8 mouse cellular contexts compared by ENCODE assay signal in genomic region chr1:195033941-195034340, GRCm38 (mm10). TPM values are rescaled to one million over a fixed set of nuclear protein-coding genes. Genes with fewer than 3 reads are reported as not detected.
DNase-seq lines count a peak whose midpoint lies in the region; ATAC-seq and TF ChIP-seq lines count a peak whose summit lies in the region.

No protein-coding gene starts in this region.

- DNase-seq in limb, embryonic 14.5 days (ENCODE audit: low spot score) = peak; percentile 14
- DNase-seq in limb, embryonic 10.5 days (ENCODE audit: low spot score) = no peak
- DNase-seq in adrenal gland, adult (ENCODE audit: inconsistent age in 2 of 2, low spot score in 1 of 2) = peak; percentile 88 to 95
- peak; percentile 68 to 72 for DNase-seq in frontal cortex, postnatal 36 days (ENCODE audit: low spot score in 2 of 2)
- peak; percentile 64 for DNase-seq in kidney, adult 9 months
- peak; percentile 48 for DNase-seq in mesoderm, embryonic 11.5 days (ENCODE audit: low read depth, low spot score)
- no peak for DNase-seq in testis, postnatal 14 days (ENCODE audit: low spot score)

- no peaks in the 10 kb centered on the region for H3K9me3 ChIP-seq in limb, embryonic 14.5 days (ENCODE audit: control insufficient read depth, low read length)
- H3K9me3 ChIP-seq in limb, embryonic 10.5 days (replicated peaks) = no peaks in the 10 kb centered on the region

- H3K4me2 ChIP-seq in limb, embryonic 14.5 days (replicated peaks; ENCODE audit: low read depth, low read length, severe bottlenecking) = no peak overlapping the region

- TF ChIP-seq POLR2A in limb, embryonic 14.5 days (IDR thresholded peaks at IDR 0.05; ENCODE audit: borderline replicate concordance, extremely low read depth, insufficient read depth, insufficient read length) = no peak

- ATAC-seq in limb, embryonic 14.5 days (ENCODE audit: low FRiP score, low read depth) = no peak
- ATAC-seq in erythroid progenitor cell, adult 5-6 weeks (replicated peaks; ENCODE audit: low FRiP score, poor library complexity, severe bottlenecking) = no peak

- no peak overlapping the region for H3K4me3 ChIP-seq in limb, embryonic 14.5 days (replicated peaks; ENCODE audit: low read length)
- no peak overlapping the region for H3K4me3 ChIP-seq in limb, embryonic 10.5 days

- H3K9ac ChIP-seq in limb, embryonic 14.5 days (ENCODE audit: low read depth, low read length, severe bottlenecking) = no peak overlapping the region

- H3K4me1 ChIP-seq in limb, embryonic 14.5 days (ENCODE audit: control insufficient read depth, insufficient read depth, low read length) = no peaks in the 10 kb centered on the region
- H3K4me1 ChIP-seq in limb, embryonic 10.5 days = no peaks in the 10 kb centered on the region

- H3K27me3 ChIP-seq in limb, embryonic 14.5 days (ENCODE audit: control insufficient read depth, insufficient read depth, low read length) = no peaks in the 10 kb centered on the region
- no peaks in the 10 kb centered on the region for H3K27me3 ChIP-seq in limb, embryonic 10.5 days (ENCODE audit: low read depth, poor library complexity, severe bottlenecking)

- H3K36me3 ChIP-seq in limb, embryonic 14.5 days (ENCODE audit: control insufficient read depth, insufficient read depth, low read length) = no peaks in the 10 kb centered on the region
- no peaks in the 10 kb centered on the region for H3K36me3 ChIP-seq in limb, embryonic 10.5 days

- H3K27ac ChIP-seq in limb, embryonic 14.5 days (replicated peaks; ENCODE audit: low read depth, low read length) = no peak overlapping the region
- no peak overlapping the region for H3K27ac ChIP-seq in limb, embryonic 10.5 days

- 73% methylated on average over 1 of the region's 1 CpGs for WGBS in limb, embryonic 14.5 days
- WGBS in limb, embryonic 10.5 days = 66% methylated on average over 1 of the region's 1 CpGs

RNA-seq across cellular contexts. Expression of gene Cd46, which starts 58.1 kb away (rescaled TPM):
- 2.9 and 3.3 TPM in 2 replicates for polyA plus RNA-seq in limb, embryonic 14.5 days (2012; rRNA removed)
- polyA plus RNA-seq in limb, embryonic 14.5 days (2014; fragmentation: Nextera tagmentation; extraction: Ambion mirVana) = 1.3 and 1.7 TPM in 2 replicates
- polyA plus RNA-seq in limb, embryonic 10.5 days (2016; fragmentation: Nextera tagmentation; extraction: Ambion mirVana) = 0.30 and 0.36 TPM in 2 replicates
- total RNA-seq in erythroid progenitor cell, adult 5-6 weeks (2015; ENCODE audit: low replicate concordance) = 12.3 and 33.1 TPM in 2 replicates
- total RNA-seq in erythroid progenitor cell, adult 5-6 weeks (2017; ENCODE audit: low replicate concordance) = 5.9 and 13.7 TPM in 2 replicates

Comparison
In these comparisons a context has a peak if more than half of its experiments do, and no peak if none do; other contexts are left out.
1. DNase-seq: peak in limb, embryonic 14.5 days (single experiment), adrenal gland, adult (2 of 2), frontal cortex, postnatal 36 days (2 of 2), kidney, adult 9 months (single experiment) and mesoderm, embryonic 11.5 days (single experiment); none in limb, embryonic 10.5 days (single experiment) and testis, postnatal 14 days (single experiment).